Mouse (Mus musculus) kidney, postnatal 10 days (tissue): ENCODE measurements around the gene Uck2.

Source experiments
- DNase-seq: peaks from one replicate; pipeline ENCODE4 v3.0.0; 2021; ENCODE audit warnings: mixed read lengths

The Uck2 gene

DNA sequence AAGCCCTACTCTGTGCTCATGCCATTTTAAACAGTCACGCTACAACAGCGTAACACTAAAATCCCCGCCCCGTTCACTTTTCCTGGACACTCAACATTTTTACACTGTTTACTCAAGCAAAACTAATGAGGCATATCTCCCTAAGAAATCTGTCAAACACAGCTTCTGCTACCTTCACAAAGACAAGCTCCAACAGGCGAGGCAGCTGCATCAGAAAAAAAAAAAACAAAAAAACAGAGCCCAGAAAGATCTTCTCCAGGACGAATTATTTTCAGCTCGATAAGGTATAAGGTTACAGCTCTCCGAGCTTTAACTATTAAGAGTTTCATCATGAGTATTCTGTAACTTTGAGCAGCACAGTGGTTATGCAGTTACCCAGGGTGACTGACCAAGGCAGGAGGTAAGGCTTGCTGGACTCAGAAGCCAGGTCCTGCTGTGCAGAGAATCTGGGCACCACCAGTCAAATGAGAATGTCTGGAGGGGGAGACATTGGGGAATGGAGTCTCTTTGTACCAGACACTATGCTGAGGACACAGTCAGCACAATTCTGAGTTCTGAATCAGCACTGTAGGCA lies 79.9 kb downstream of the Uck2 start:
- no peak for DNase-seq

DNA sequence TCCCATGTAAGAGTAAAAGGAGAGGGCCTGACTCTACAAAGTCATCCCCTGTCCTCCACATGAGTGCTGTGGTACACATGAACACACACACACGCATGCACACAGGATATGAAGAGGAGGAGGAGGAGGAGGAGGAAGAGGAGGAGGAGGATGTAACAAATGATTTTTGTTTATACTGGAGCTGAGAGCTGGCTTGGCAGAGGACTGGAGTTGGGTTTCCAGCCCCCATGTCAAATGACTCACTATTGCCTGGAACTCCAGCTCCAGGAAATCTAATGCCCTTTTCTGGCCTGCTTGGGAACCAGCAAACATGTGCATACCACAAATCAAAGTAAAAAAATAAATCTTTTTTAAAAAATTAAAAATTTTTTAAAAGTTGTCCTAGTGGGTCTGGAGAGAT lies 80.7 kb downstream of the Uck2 start:
- DNase-seq, result no peak

DNA sequence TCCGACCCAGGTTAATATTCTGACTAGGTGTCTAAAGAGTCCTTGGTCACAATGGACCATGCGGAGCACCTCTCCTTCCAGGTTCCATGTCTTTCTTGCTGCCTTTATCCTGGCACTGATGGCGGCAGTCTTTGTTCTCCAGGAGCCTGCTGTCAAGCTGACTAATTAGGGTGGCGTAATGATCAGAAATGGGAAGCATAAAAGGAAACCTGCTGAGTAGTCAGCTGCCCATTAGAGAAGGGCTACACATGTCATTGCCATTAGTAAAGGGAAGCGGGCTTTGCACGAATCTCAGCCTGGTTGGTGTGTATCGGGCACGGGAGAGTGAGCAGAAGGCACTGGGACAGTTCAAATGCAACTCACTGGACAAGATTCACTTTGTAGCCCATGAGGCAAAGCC lies 90.4 kb downstream of the Uck2 start:
- no peak for DNase-seq

GRCm38 (mm10) chr1:167187791-167188190 lies 97.3 kb downstream of the Uck2 start:
- DNase-seq, result peak; percentile 70

- no peak for DNase-seq
Measured at GRCm38 (mm10) chr1:167181919-167182616, 103.1 kb downstream of the Uck2 start.
